Mouse (Mus musculus): ENCODE data around the gene Olfr905. TPM values are rescaled to one million over a fixed set of nuclear protein-coding genes. Genes with fewer than 3 reads are reported as not detected.

The Olfr905 gene
- not detected in 2 replicates for polyA plus RNA-seq (2012; ENCODE audit: insufficient read depth, low replicate concordance)

DNA sequence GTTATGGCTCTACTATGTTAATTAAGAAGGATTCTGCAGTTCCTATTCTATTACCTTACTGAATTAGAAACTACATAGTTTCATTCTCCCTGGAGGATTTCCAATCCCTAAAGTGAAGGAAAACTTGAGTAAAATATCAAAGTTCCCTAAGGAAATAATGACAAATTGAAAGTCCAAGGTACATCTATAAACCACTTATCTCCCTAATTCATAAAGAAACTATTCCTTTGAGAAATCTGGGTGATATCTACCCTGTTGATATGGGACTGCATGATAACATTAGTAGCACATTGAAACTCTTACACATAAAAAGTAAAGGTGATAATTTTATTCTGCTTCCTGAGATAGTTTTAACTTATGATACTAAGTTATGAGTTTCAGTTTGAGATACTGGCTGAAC, at the start of gene Olfr905:
Olfr905 (plus strand) TSS at position 301 of the 400 bp plus-strand sequence.
- Histone ChIP-seq H3K4me3 (replicated peaks) (no peak within 1 kb of the TSS), H3K9me3 (no peaks in the 10 kb centered on the region), H3K4me1 (no peaks in the 10 kb centered on the region), H3K27me3 (replicated peaks) (no peaks in the 10 kb centered on the region), H3K36me3 (replicated peaks; ENCODE audit: low read length) (no peaks in the 10 kb centered on the region)
- TF ChIP-seq GATA1 (IDR thresholded peaks at IDR 0.05; ENCODE audit: borderline replicate concordance, low read length) (no peak), FLI1 (IDR thresholded peaks at IDR 0.05; ENCODE audit: low read length) (no peak)

DNA sequence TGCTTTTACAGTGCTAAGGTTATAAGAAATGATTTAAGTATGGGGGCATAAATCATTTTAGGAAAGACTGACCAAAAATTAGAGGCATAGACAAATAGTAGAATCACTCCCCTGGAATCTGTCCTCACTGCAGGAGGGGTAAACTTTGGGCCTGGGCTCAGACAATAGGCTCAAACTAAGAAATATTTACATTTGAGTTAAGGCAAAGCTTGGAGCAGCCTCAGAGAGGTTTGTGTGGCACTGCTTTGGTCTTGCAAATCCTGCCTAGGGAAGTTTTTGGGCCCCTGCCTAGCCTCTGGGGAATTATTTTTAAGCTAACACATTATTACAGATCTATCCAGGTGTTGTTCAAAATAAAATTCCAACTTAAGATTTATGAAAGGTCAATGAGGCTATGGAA, 47.1 kb upstream of the Olfr905 start:
- H3K4me1 ChIP-seq = no peaks in the 10 kb centered on the region
- no peaks in the 10 kb centered on the region for H3K27me3 ChIP-seq (replicated peaks)
- H3K36me3 ChIP-seq (replicated peaks; ENCODE audit: low read length) = no peaks in the 10 kb centered on the region
- no peak overlapping the region for H3K4me3 ChIP-seq (replicated peaks)
- no peaks in the 10 kb centered on the region for H3K9me3 ChIP-seq
- TF ChIP-seq FLI1 (IDR thresholded peaks at IDR 0.05; ENCODE audit: low read length) (no peak), GATA1 (IDR thresholded peaks at IDR 0.05; ENCODE audit: borderline replicate concordance, low read length) (no peak)

DNA sequence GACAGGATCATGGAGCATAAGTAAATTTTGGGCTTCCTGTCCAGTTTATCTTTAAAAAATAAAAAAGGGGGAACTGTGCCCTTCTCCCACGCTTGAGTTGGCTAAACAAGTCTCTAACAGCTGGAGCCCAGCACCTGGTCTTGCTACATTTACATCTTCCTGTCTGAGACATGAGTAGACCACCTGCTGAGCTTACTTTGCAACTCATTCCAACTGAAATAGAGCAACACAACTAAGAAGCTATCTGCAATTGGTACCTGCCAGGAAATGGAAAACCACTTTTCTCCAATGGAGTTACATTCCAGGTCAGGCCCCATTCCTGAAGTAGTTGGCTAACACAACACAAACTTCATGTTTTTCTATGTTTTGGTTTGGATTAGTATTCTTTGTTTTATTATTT, 43.9 kb upstream of the Olfr905 start:
- Histone ChIP-seq H3K4me3 (replicated peaks) (no peak overlapping the region), H3K36me3 (replicated peaks; ENCODE audit: low read length) (no peaks in the 10 kb centered on the region), H3K4me1 (no peaks in the 10 kb centered on the region), H3K27me3 (replicated peaks) (no peaks in the 10 kb centered on the region), H3K9me3 (no peaks in the 10 kb centered on the region)
- TF ChIP-seq FLI1 (IDR thresholded peaks at IDR 0.05; ENCODE audit: low read length) = no peak

- H3K36me3 ChIP-seq (replicated peaks; ENCODE audit: low read length) = no peaks in the 10 kb centered on the region
- no peak within 1 kb of the TSS for H3K4me3 ChIP-seq (replicated peaks)
- H3K4me1 ChIP-seq = no peaks in the 10 kb centered on the region
- 0 out of 2 replicates have a peak, but pooled peaks cover 3% of the 10 kb centered on the region for H3K9me3 ChIP-seq
- H3K27me3 ChIP-seq (replicated peaks) = no peaks in the 10 kb centered on the region
- TF ChIP-seq FLI1 (IDR thresholded peaks at IDR 0.05; ENCODE audit: low read length) (no peak), GATA1 (IDR thresholded peaks at IDR 0.05; ENCODE audit: borderline replicate concordance, low read length) (no peak)
Measured at GRCm38 (mm10) chr9:38429155-38429554, 41.8 kb upstream of the Olfr905 start, which contains the start of gene Olfr901. TSS of gene Olfr901 (plus strand) at chr9:38429455.

GRCm38 (mm10) chr9:38447352-38447751, 23.6 kb upstream of the Olfr905 start, which contains the start of gene Olfr902:
TSS of gene Olfr902 (plus strand) at chr9:38447652.
- no peaks in the 10 kb centered on the region for H3K27me3 ChIP-seq (replicated peaks)
- H3K36me3 ChIP-seq (replicated peaks; ENCODE audit: low read length) = no peaks in the 10 kb centered on the region
- H3K4me1 ChIP-seq = no peaks in the 10 kb centered on the region
- TF ChIP-seq GATA1 (IDR thresholded peaks at IDR 0.05; ENCODE audit: borderline replicate concordance, low read length) = no peak
- TF ChIP-seq FLI1 (IDR thresholded peaks at IDR 0.05; ENCODE audit: low read length) = no peak
- H3K9me3 ChIP-seq = no peaks in the 10 kb centered on the region
- no peak within 1 kb of the TSS for H3K4me3 ChIP-seq (replicated peaks)

DNA sequence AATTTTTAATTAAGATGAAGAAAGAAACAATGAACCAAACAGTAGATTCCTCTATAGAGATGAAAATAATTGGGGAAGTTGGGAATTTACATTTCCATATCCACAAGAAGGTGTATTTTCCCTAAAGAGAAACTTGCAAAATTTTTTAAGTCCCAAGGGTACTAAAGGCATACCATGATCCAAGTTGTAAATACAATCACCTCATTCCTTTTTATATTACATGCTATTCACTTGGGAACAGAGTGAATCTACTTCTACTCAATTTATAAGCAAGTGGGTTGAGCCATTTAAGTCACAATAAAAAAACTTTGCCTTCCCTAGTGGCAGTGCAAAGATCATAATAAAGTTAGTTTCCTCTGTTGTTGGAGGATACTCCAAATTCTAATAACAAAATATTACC, 8.1 kb upstream of the Olfr905 start, which contains the start of gene Olfr904:
Olfr904 (plus strand) TSS at position 301 of the 400 bp plus-strand sequence.
- H3K4me1 ChIP-seq = no peaks in the 10 kb centered on the region
- H3K27me3 ChIP-seq (replicated peaks) = no peaks in the 10 kb centered on the region
- no peaks in the 10 kb centered on the region for H3K36me3 ChIP-seq (replicated peaks; ENCODE audit: low read length)
- peaks cover 3% of the 10 kb centered on the region; the same call in 1 of the 2 replicates for H3K9me3 ChIP-seq
- TF ChIP-seq GATA1 (IDR thresholded peaks at IDR 0.05; ENCODE audit: borderline replicate concordance, low read length) (no peak), FLI1 (IDR thresholded peaks at IDR 0.05; ENCODE audit: low read length) (no peak)
- no peak within 1 kb of the TSS for H3K4me3 ChIP-seq (replicated peaks)

DNA sequence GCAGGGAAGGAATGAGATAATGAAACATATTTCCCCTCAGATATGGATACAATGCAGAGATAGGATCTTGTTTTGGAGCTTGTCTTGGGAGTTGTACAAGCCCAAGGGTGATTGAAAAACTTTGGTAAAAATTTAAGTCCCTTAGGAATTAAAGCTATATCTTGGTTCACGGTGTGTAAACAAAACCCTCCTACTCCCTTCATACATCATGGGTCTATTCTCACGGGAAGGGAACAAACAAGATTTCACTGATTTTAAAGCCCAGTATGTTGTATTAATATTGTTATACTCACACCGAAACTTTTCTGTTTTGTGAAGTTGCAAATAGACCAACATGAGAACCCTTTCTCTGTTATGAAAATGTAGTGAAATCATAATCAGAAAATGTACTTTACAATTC, 15.9 kb downstream of the Olfr905 start, which contains the start of gene Olfr906:
Olfr906 (plus strand) TSS at position 301 of the 400 bp plus-strand sequence.
- Histone ChIP-seq H3K4me1 (no peaks in the 10 kb centered on the region), H3K4me3 (replicated peaks) (no peak within 1 kb of the TSS), H3K27me3 (replicated peaks) (no peaks in the 10 kb centered on the region), H3K9me3 (0 out of 2 replicates have a peak, but pooled peaks cover 4% of the 10 kb centered on the region), H3K36me3 (replicated peaks; ENCODE audit: low read length) (no peaks in the 10 kb centered on the region)
- TF ChIP-seq FLI1 (IDR thresholded peaks at IDR 0.05; ENCODE audit: low read length) (no peak), GATA1 (IDR thresholded peaks at IDR 0.05; ENCODE audit: borderline replicate concordance, low read length) (no peak)

GRCm38 (mm10) chr9:38495501-38495900, 24.6 kb downstream of the Olfr905 start, which contains the start of gene Olfr907:
TSS of gene Olfr907 (plus strand) at chr9:38495801.
- TF ChIP-seq GATA1 (IDR thresholded peaks at IDR 0.05; ENCODE audit: borderline replicate concordance, low read length) (no peak), FLI1 (IDR thresholded peaks at IDR 0.05; ENCODE audit: low read length) (no peak)
- no peaks in the 10 kb centered on the region for H3K9me3 ChIP-seq
- no peaks in the 10 kb centered on the region for H3K27me3 ChIP-seq (replicated peaks)
- H3K4me3 ChIP-seq (replicated peaks) = no peak within 1 kb of the TSS
- no peaks in the 10 kb centered on the region for H3K4me1 ChIP-seq
- no peaks in the 10 kb centered on the region for H3K36me3 ChIP-seq (replicated peaks; ENCODE audit: low read length)

DNA sequence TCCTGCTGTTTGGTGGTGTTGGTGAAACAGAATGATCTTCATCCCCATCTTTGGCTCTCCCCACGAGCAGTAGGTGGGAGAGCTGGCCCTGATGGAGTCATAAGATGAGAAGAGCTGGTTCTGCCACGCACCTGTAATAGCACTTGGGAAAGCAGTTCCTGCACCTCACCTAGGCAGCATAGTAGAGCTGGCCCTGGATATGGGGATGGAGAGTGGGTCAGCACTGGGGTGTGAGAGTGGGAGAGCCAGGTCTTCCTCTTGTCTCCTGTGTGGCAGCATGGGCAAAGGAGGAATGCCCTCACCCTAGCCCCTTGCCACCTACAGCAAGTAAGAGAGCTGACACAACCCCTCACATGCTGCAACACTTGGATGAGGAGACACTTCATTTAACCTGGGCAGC, 41.4 kb downstream of the Olfr905 start:
- TF ChIP-seq FLI1 (IDR thresholded peaks at IDR 0.05; ENCODE audit: low read length) (no peak), GATA1 (IDR thresholded peaks at IDR 0.05; ENCODE audit: borderline replicate concordance, low read length) (no peak)
- H3K27me3 ChIP-seq (replicated peaks) = no peaks in the 10 kb centered on the region
- no peaks in the 10 kb centered on the region for H3K36me3 ChIP-seq (replicated peaks; ENCODE audit: low read length)
- peaks cover 15% of the 10 kb centered on the region for H3K9me3 ChIP-seq
- H3K4me1 ChIP-seq = no peaks in the 10 kb centered on the region
- H3K4me3 ChIP-seq (replicated peaks) = no peak overlapping the region

GRCm38 (mm10) chr9:38521280-38521679, 50.4 kb downstream of the Olfr905 start, which contains the start of gene Olfr911-ps1:
TSS of gene Olfr911-ps1 (plus strand) at chr9:38521580.
- Histone ChIP-seq H3K4me1 (no peaks in the 10 kb centered on the region), H3K9me3 (no peaks in the 10 kb centered on the region), H3K4me3 (replicated peaks) (no peak within 1 kb of the TSS), H3K27me3 (replicated peaks) (no peaks in the 10 kb centered on the region), H3K36me3 (replicated peaks; ENCODE audit: low read length) (no peaks in the 10 kb centered on the region)
- no peak for TF ChIP-seq GATA1 (IDR thresholded peaks at IDR 0.05; ENCODE audit: borderline replicate concordance, low read length)

Other genes with a start within 250 kb of the Olfr905 start
- not detected in 2 replicates for gene Olfr143, start 218.3 kb upstream of the Olfr905 start, polyA plus RNA-seq (2012; ENCODE audit: insufficient read depth, low replicate concordance)
- gene Olfr895, start 203.3 kb upstream of the Olfr905 start, polyA plus RNA-seq (2012; ENCODE audit: insufficient read depth, low replicate concordance) = not detected in 2 replicates
- gene Olfr896-ps1, start 180.0 kb upstream of the Olfr905 start, polyA plus RNA-seq (2012; ENCODE audit: insufficient read depth, low replicate concordance) = not detected in 2 replicates
- not detected in 2 replicates for gene Olfr25, start 142.0 kb upstream of the Olfr905 start, polyA plus RNA-seq (2012; ENCODE audit: insufficient read depth, low replicate concordance)
- not detected in 2 replicates for gene Olfr898, start 122.7 kb upstream of the Olfr905 start, polyA plus RNA-seq (2012; ENCODE audit: insufficient read depth, low replicate concordance)
- not detected in 2 replicates for gene Olfr250, start 104.2 kb upstream of the Olfr905 start, polyA plus RNA-seq (2012; ENCODE audit: insufficient read depth, low replicate concordance)
- not detected in 2 replicates for gene Olfr251, start 94.0 kb upstream of the Olfr905 start, polyA plus RNA-seq (2012; ENCODE audit: insufficient read depth, low replicate concordance)
- not detected in 2 replicates for gene Olfr147, start 69.4 kb upstream of the Olfr905 start, polyA plus RNA-seq (2012; ENCODE audit: insufficient read depth, low replicate concordance)
- gene Olfr901, start 41.7 kb upstream of the Olfr905 start, polyA plus RNA-seq (2012; ENCODE audit: insufficient read depth, low replicate concordance) = not detected in 2 replicates
- not detected in 2 replicates for gene Olfr902, start 23.5 kb upstream of the Olfr905 start, polyA plus RNA-seq (2012; ENCODE audit: insufficient read depth, low replicate concordance)
- not detected in 2 replicates for gene Olfr904, start 8.0 kb upstream of the Olfr905 start, polyA plus RNA-seq (2012; ENCODE audit: insufficient read depth, low replicate concordance)
- gene Olfr906, start 16.0 kb downstream of the Olfr905 start, polyA plus RNA-seq (2012; ENCODE audit: insufficient read depth, low replicate concordance) = not detected in 2 replicates
- gene Olfr907, start 24.7 kb downstream of the Olfr905 start, polyA plus RNA-seq (2012; ENCODE audit: insufficient read depth, low replicate concordance) = not detected in 2 replicates
- not detected in 2 replicates for gene Olfr911-ps1, start 50.5 kb downstream of the Olfr905 start, polyA plus RNA-seq (2012; ENCODE audit: insufficient read depth, low replicate concordance)
- gene Olfr910, start 66.7 kb downstream of the Olfr905 start, polyA plus RNA-seq (2012; ENCODE audit: insufficient read depth, low replicate concordance) = not detected in 2 replicates
- gene Olfr912, start 109.1 kb downstream of the Olfr905 start, polyA plus RNA-seq (2012; ENCODE audit: insufficient read depth, low replicate concordance) = not detected in 2 replicates
- not detected in 2 replicates for gene Olfr913, start 121.7 kb downstream of the Olfr905 start, polyA plus RNA-seq (2012; ENCODE audit: insufficient read depth, low replicate concordance)
- gene Olfr914, start 134.0 kb downstream of the Olfr905 start, polyA plus RNA-seq (2012; ENCODE audit: insufficient read depth, low replicate concordance) = not detected in 2 replicates
- 0.02 TPM in 1 of 2 replicates, not detected in the other for gene Olfr916, start 188.8 kb downstream of the Olfr905 start, polyA plus RNA-seq (2012; ENCODE audit: insufficient read depth, low replicate concordance)
- not detected in 2 replicates for gene Olfr917, start 194.7 kb downstream of the Olfr905 start, polyA plus RNA-seq (2012; ENCODE audit: insufficient read depth, low replicate concordance)
- gene Olfr918, start 203.5 kb downstream of the Olfr905 start, polyA plus RNA-seq (2012; ENCODE audit: insufficient read depth, low replicate concordance) = not detected in 2 replicates
- gene Olfr919, start 232.6 kb downstream of the Olfr905 start, polyA plus RNA-seq (2012; ENCODE audit: insufficient read depth, low replicate concordance) = not detected in 2 replicates
- 0.40 TPM in 1 of 2 replicates, not detected in the other for gene Vwa5a, start 247.2 kb downstream of the Olfr905 start, polyA plus RNA-seq (2012; ENCODE audit: insufficient read depth, low replicate concordance)